Mouse (Mus musculus): Measurements from ENCODE around the gene Epb41l3. TPM values are rescaled to one million over a fixed set of nuclear protein-coding genes. Genes with fewer than 3 reads are reported as not detected.

Epb41l3 gene
- polyA plus RNA-seq, 1 experiment: not detected

- TF ChIP-seq GATA1 (IDR thresholded peaks at IDR 0.05; ENCODE audit: low read length): no peak
Observed at GRCm38 (mm10) chr17:69155034-69155433, 79.6 kb downstream of the Epb41l3 start.

GRCm38 (mm10) chr17:69156522-69157100 lies 81.1 kb downstream of the Epb41l3 start:
- TF ChIP-seq GATA1 (IDR thresholded peaks at IDR 0.05; ENCODE audit: low read length): no peak

GRCm38 (mm10) chr17:69157101-69157808 lies 81.8 kb downstream of the Epb41l3 start:
- no peak for TF ChIP-seq GATA1 (IDR thresholded peaks at IDR 0.05; ENCODE audit: low read length)

GRCm38 (mm10) chr17:69157809-69158185 lies 82.3 kb downstream of the Epb41l3 start:
- no peak for TF ChIP-seq GATA1 (IDR thresholded peaks at IDR 0.05; ENCODE audit: low read length)

GRCm38 (mm10) chr17:69158690-69159089 lies 83.2 kb downstream of the Epb41l3 start:
- TF ChIP-seq GATA1 (IDR thresholded peaks at IDR 0.05; ENCODE audit: low read length): no peak

- no peak for TF ChIP-seq GATA1 (IDR thresholded peaks at IDR 0.05; ENCODE audit: low read length)
Observed at GRCm38 (mm10) chr17:69162731-69163130, 87.2 kb downstream of the Epb41l3 start.

- TF ChIP-seq GATA1 (IDR thresholded peaks at IDR 0.05; ENCODE audit: low read length): no peak
Observed at GRCm38 (mm10) chr17:69176949-69177501, 101.5 kb downstream of the Epb41l3 start.

- TF ChIP-seq GATA1 (IDR thresholded peaks at IDR 0.05; ENCODE audit: low read length): no peak
Observed at GRCm38 (mm10) chr17:69177954-69178353, 102.5 kb downstream of the Epb41l3 start.

GRCm38 (mm10) chr17:69180905-69181559 lies 105.5 kb downstream of the Epb41l3 start:
- no peak for TF ChIP-seq GATA1 (IDR thresholded peaks at IDR 0.05; ENCODE audit: low read length)

- TF ChIP-seq GATA1 (IDR thresholded peaks at IDR 0.05; ENCODE audit: low read length): no peak
Observed at GRCm38 (mm10) chr17:69181560-69182316, 106.3 kb downstream of the Epb41l3 start.

GRCm38 (mm10) chr17:69187794-69188193 lies 112.3 kb downstream of the Epb41l3 start:
- no peak for TF ChIP-seq GATA1 (IDR thresholded peaks at IDR 0.05; ENCODE audit: low read length)

- TF ChIP-seq GATA1 (IDR thresholded peaks at IDR 0.05; ENCODE audit: low read length): no peak
Observed at GRCm38 (mm10) chr17:69192863-69193493, 117.5 kb downstream of the Epb41l3 start.

- no peak for TF ChIP-seq GATA1 (IDR thresholded peaks at IDR 0.05; ENCODE audit: low read length)
Observed at GRCm38 (mm10) chr17:69194599-69194998, 119.1 kb downstream of the Epb41l3 start.

GRCm38 (mm10) chr17:69195758-69196157 lies 120.3 kb downstream of the Epb41l3 start:
- TF ChIP-seq GATA1 (IDR thresholded peaks at IDR 0.05; ENCODE audit: low read length): no peak

- TF ChIP-seq GATA1 (IDR thresholded peaks at IDR 0.05; ENCODE audit: low read length): no peak
Observed at GRCm38 (mm10) chr17:69196656-69197055, 121.2 kb downstream of the Epb41l3 start.

Measured in G1E-ER4 (cell line).